In the genomic region with DNA sequence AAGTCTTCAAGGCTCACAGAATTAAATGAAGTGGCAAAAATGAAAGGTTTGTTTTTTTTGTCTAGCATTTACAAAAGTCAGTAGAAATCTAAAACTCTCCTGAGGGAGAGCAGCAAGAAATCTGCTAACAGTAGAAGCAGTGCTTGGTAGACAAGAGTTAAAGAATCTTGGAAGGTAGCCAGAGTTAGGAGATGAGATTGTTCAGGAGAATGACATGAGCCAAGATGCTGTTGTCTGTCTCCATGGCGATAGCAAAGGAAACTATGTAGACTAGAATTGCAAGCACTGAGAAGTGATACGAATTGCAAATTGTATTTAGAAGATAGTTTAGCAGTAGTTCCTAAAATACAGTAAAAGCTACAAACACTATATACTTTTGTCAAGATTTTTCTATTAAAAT, we compare ENCODE assay signal across 17 mouse cellular contexts. TPM values are rescaled to one million over a fixed set of nuclear protein-coding genes. Genes with fewer than 3 reads are reported as not detected.
DNase-seq lines count a peak whose midpoint lies in the region; ATAC-seq and TF ChIP-seq lines count a peak whose summit lies in the region.
"Had no signal": no experiment of that assay in that cellular context is flagged by ENCODE, and none has a peak within 500 bp of the region (broad histone marks: within the 10 kb centered on the region; RNA-seq: fewer than 3 reads in every experiment).

No protein-coding gene starts in this region.

- ATAC-seq in embryonic facial prominence, embryonic 14.5 days (ENCODE audit: low read depth): no peak

- no peak for TF ChIP-seq POLR2A in MEL (IDR thresholded peaks at IDR 0.05; ENCODE audit: control insufficient read depth in 1 of 2, insufficient read depth in 1 of 2, low read depth in 1 of 2, low read length in 2 of 2, poor library complexity in 1 of 2)

- H3K4me2 ChIP-seq in embryonic facial prominence, embryonic 14.5 days (ENCODE audit: low read depth, low read length): no peak overlapping the region
- H3K4me2 ChIP-seq: limb, embryonic 15.5 days; midbrain, embryonic 11.5 days had no signal

- TF ChIP-seq EP300 in MEL (IDR thresholded peaks at IDR 0.05; ENCODE audit: low read depth in 1 of 2, low read length in 2 of 2): no peak

- WGBS in embryonic facial prominence, embryonic 14.5 days: 32% methylated on average over 2 of the region's 2 CpGs

- TF ChIP-seq RAD21 in MEL (IDR thresholded peaks at IDR 0.05; ENCODE audit: low read depth, low read length): no peak

- H3K9ac ChIP-seq in MEL (ENCODE audit: control insufficient read depth, low read depth, low read length, poor library complexity, severe bottlenecking): no peak overlapping the region
- H3K9ac ChIP-seq in embryonic facial prominence, embryonic 14.5 days (ENCODE audit: low read depth, low read length): no peak overlapping the region
- H3K9ac ChIP-seq: heart, embryonic 15.5 days; limb, embryonic 15.5 days had no signal

- H3K9me3 ChIP-seq in MEL (replicated peaks; ENCODE audit: insufficient read depth, low read length): no peaks in the 10 kb centered on the region
- H3K9me3 ChIP-seq in embryonic facial prominence, embryonic 14.5 days (ENCODE audit: control insufficient read depth, low read length): no peaks in the 10 kb centered on the region
- H3K9me3 ChIP-seq: heart, embryonic 15.5 days; limb, embryonic 15.5 days had no signal

- H3K36me3 ChIP-seq in MEL (ENCODE audit: control insufficient read depth in 1 of 2, insufficient read depth in 2 of 2, low read length in 2 of 2): peaks cover 10 to 52% of the 10 kb centered on the region in 2 experiments
- peaks cover 27% of the 10 kb centered on the region for H3K36me3 ChIP-seq in embryonic facial prominence, embryonic 14.5 days (ENCODE audit: control insufficient read depth, insufficient read depth, low read length)

- H3K27ac ChIP-seq in MEL (ENCODE audit: control insufficient read depth, low read depth, low read length): no peak overlapping the region
- peak overlapping the region; percentile 28; the same call in 1 of the 2 replicates for H3K27ac ChIP-seq in embryonic facial prominence, embryonic 14.5 days (replicated peaks; ENCODE audit: low read depth, low read length)
- H3K27ac ChIP-seq: heart, embryonic 15.5 days; limb, embryonic 15.5 days had no signal

- H3K4me1 ChIP-seq in MEL (ENCODE audit: control insufficient read depth in 1 of 2, insufficient read depth in 2 of 2, low read length in 2 of 2): peaks cover 8 to 11% of the 10 kb centered on the region in 2 experiments
- H3K4me1 ChIP-seq in embryonic facial prominence, embryonic 14.5 days (ENCODE audit: control insufficient read depth, insufficient read depth, low read length): peaks cover 16% of the 10 kb centered on the region

- no peak overlapping the region for H3K4me3 ChIP-seq in MEL (ENCODE audit: control insufficient read depth in 1 of 2, insufficient read depth in 1 of 2, low read depth in 2 of 2, low read length in 2 of 2)
- no peak overlapping the region for H3K4me3 ChIP-seq in embryonic facial prominence, embryonic 14.5 days (ENCODE audit: low read depth, low read length)
- H3K4me3 ChIP-seq: heart, embryonic 15.5 days; limb, embryonic 15.5 days had no signal

- H3K27me3 ChIP-seq in MEL (ENCODE audit: control insufficient read depth in 1 of 2, insufficient read depth in 2 of 2, low read length in 2 of 2): no peaks in the 10 kb centered on the region
- no peaks in the 10 kb centered on the region for H3K27me3 ChIP-seq in embryonic facial prominence, embryonic 14.5 days (replicated peaks; ENCODE audit: control insufficient read depth, insufficient read depth, low read length)
- H3K27me3 ChIP-seq: heart, embryonic 15.5 days; limb, embryonic 15.5 days had no signal

- peak; percentile 87 for DNase-seq in heart, adult 11 months
- DNase-seq in heart, postnatal 4 days: no peak
- DNase-seq in layer of hippocampus, adult 18-20 months (ENCODE audit: low spot score in 2 of 2): peak; percentile 17 to 35
- no peak for DNase-seq in layer of hippocampus, adult 11-12 months (ENCODE audit: low spot score)
- DNase-seq in MEL (ENCODE audit: low read depth, low spot score): peak; percentile 79
- DNase-seq in embryonic facial prominence, embryonic 14.5 days (ENCODE audit: low spot score): peak; percentile 92
- no peak for DNase-seq in spleen, postnatal 14 days (ENCODE audit: low spot score in 2 of 2)
- DNase-seq in thymus, postnatal 4 days: no peak
- DNase-seq: adrenal gland, postnatal 14 days; cerebellum, adult 8-10 months had no signal

- no peak for TF ChIP-seq CTCF in MEL (IDR thresholded peaks at IDR 0.05 in 2 of 3, conservative IDR thresholded peaks at IDR 0.05 in 1 of 3; ENCODE audit: control insufficient read depth in 1 of 3, insufficient read depth in 1 of 3, low read depth in 2 of 3, low read length in 3 of 3, poor library complexity in 1 of 3, severe bottlenecking in 1 of 3)

- peaks cover 26% of the 10 kb centered on the region for H3K79me2 ChIP-seq in MEL (ENCODE audit: control insufficient read depth, insufficient read depth, low read length, poor library complexity)

TF ChIP-seq in MEL, 35 proteins besides CTCF, POLR2A, EP300 and RAD21:
- no peak for TF ChIP-seq SMC3 (IDR thresholded peaks at IDR 0.05; ENCODE audit: low read depth, low read length)
- peak; percentile 68; the same call in 1 of the 2 replicates for TF ChIP-seq MXI1 (IDR thresholded peaks at IDR 0.05; ENCODE audit: low read depth, low read length)
- TF ChIP-seq RCOR1 (IDR thresholded peaks at IDR 0.05; ENCODE audit: low read depth, low read length): peak; percentile 99
- TF ChIP-seq E2F4 (IDR thresholded peaks at IDR 0.05; ENCODE audit: borderline replicate concordance, low read depth, low read length): no peak
- no peak for TF ChIP-seq GABPA (IDR thresholded peaks at IDR 0.05; ENCODE audit: low read depth, low read length)
- TF ChIP-seq GATA1 (IDR thresholded peaks at IDR 0.05; ENCODE audit: low read depth, low read length): 0 out of 2 replicates have a peak, but pooled peaks have one; percentile 17
- peak; percentile 81 for TF ChIP-seq SIN3A (IDR thresholded peaks at IDR 0.05; ENCODE audit: low read length)
- no peak for TF ChIP-seq MAX (IDR thresholded peaks at IDR 0.05; ENCODE audit: low read length)
- no peak for TF ChIP-seq NELFE (IDR thresholded peaks at IDR 0.05; ENCODE audit: low read depth, low read length)
- TF ChIP-seq ELF1 (IDR thresholded peaks at IDR 0.05; ENCODE audit: low read depth, low read length): no peak
- no peak for TF ChIP-seq TBP (IDR thresholded peaks at IDR 0.05; ENCODE audit: low read depth, low read length)
- TF ChIP-seq MEF2A (IDR thresholded peaks at IDR 0.05; ENCODE audit: extremely low read depth, insufficient replicate concordance, low read depth, low read length, poor library complexity, severe bottlenecking): no peak
- no peak; the same call in 1 of the 2 replicates for TF ChIP-seq ETS1 (IDR thresholded peaks at IDR 0.05; ENCODE audit: low read depth, low read length)
- TF ChIP-seq ZNF384 (IDR thresholded peaks at IDR 0.05; ENCODE audit: low read depth, low read length): no peak

RNA-seq across cellular contexts. Expression of gene Patl1, which starts 3.6 kb away (rescaled TPM):
- total RNA-seq in heart, postnatal 4 days (2021): 10 to 100 TPM; 37.0 to 41.5 TPM
- 10 to 100 TPM; 22.7 to 23.3 TPM for total RNA-seq in layer of hippocampus, adult 18-20 months (2021)
- 5.4 and 6.1 TPM in 2 replicates for total RNA-seq in MEL (2012; rRNA removed)
- 10 to 100 TPM in 1 of 2 experiments, not detected in 1; 33.5 TPM for polyA plus RNA-seq in MEL (2012; ENCODE audit: insufficient read depth in 1 of 2, insufficient read length in 2 of 2, low read depth in 1 of 2, low replicate concordance in 2 of 2, missing spikeins in 1 of 2)
- 18.7 and 19.4 TPM in 2 replicates for polyA plus RNA-seq in embryonic facial prominence, embryonic 14.5 days (2014; fragmentation: Nextera tagmentation; extraction: Ambion mirVana)

RNA-seq across cellular contexts. Expression of gene Olfr1420, which starts 29.4 kb away (rescaled TPM):
- not detected for total RNA-seq in heart, postnatal 4 days (2021)
- not detected for total RNA-seq in layer of hippocampus, adult 18-20 months (2021)
- not detected in 2 replicates for total RNA-seq in MEL (2012; rRNA removed)
- under 1 TPM in 1 of 2 experiments, not detected in 1; 0.03 TPM for polyA plus RNA-seq in MEL (2012; ENCODE audit: insufficient read depth in 1 of 2, insufficient read length in 2 of 2, low read depth in 1 of 2, low replicate concordance in 2 of 2, missing spikeins in 1 of 2)
- polyA plus RNA-seq in embryonic facial prominence, embryonic 14.5 days (2014; fragmentation: Nextera tagmentation; extraction: Ambion mirVana): 0.19 and 0.22 TPM in 2 replicates
- total RNA-seq: adrenal gland, postnatal 14 days; ES-E14; layer of hippocampus, adult 8-10 months had no signal
- polyA plus RNA-seq: spleen, adult 2 months had no signal

RNA-seq across cellular contexts. Expression of gene Olfr1419, which starts 40.9 kb away (rescaled TPM):
- not detected for total RNA-seq in heart, postnatal 4 days (2021)
- not detected for total RNA-seq in layer of hippocampus, adult 18-20 months (2021)
- total RNA-seq in MEL (2012; rRNA removed): not detected in 2 replicates
- polyA plus RNA-seq in MEL (2012; ENCODE audit: insufficient read depth in 1 of 2, insufficient read length in 2 of 2, low read depth in 1 of 2, low replicate concordance in 2 of 2, missing spikeins in 1 of 2): not detected
- polyA plus RNA-seq in embryonic facial prominence, embryonic 14.5 days (2014; fragmentation: Nextera tagmentation; extraction: Ambion mirVana): not detected in 2 replicates
- total RNA-seq: adrenal gland, postnatal 14 days; ES-E14; layer of hippocampus, adult 8-10 months had no signal
- polyA plus RNA-seq: heart, embryonic 15.5 days; limb, embryonic 15.5 days; midbrain, embryonic 11.5 days; neural tube, embryonic 14.5 days; spleen, adult 2 months had no signal

RNA-seq across cellular contexts. Expression of gene Osbp, which starts 49.9 kb away (rescaled TPM):
- 10 to 100 TPM; 69.5 to 71.2 TPM for total RNA-seq in heart, postnatal 4 days (2021)
- 10 to 100 TPM; 51.3 to 52.5 TPM for total RNA-seq in layer of hippocampus, adult 18-20 months (2021)
- 16.4 and 16.5 TPM in 2 replicates for total RNA-seq in MEL (2012; rRNA removed)
- polyA plus RNA-seq in MEL (2012; ENCODE audit: insufficient read depth in 1 of 2, insufficient read length in 2 of 2, low read depth in 1 of 2, low replicate concordance in 2 of 2, missing spikeins in 1 of 2): 10 to 100 TPM; 38.8 to 64.6 TPM
- 9.0 and 10.1 TPM in 2 replicates for polyA plus RNA-seq in embryonic facial prominence, embryonic 14.5 days (2014; fragmentation: Nextera tagmentation; extraction: Ambion mirVana)

RNA-seq across cellular contexts. Expression of gene Olfr1418, which starts 54.9 kb away (rescaled TPM):
- total RNA-seq in heart, postnatal 4 days (2021): not detected
- not detected for total RNA-seq in layer of hippocampus, adult 18-20 months (2021)
- total RNA-seq in MEL (2012; rRNA removed): 0.03 TPM in 1 of 2 replicates, not detected in the other
- not detected for polyA plus RNA-seq in MEL (2012; ENCODE audit: insufficient read depth in 1 of 2, insufficient read length in 2 of 2, low read depth in 1 of 2, low replicate concordance in 2 of 2, missing spikeins in 1 of 2)
- not detected in 2 replicates for polyA plus RNA-seq in embryonic facial prominence, embryonic 14.5 days (2014; fragmentation: Nextera tagmentation; extraction: Ambion mirVana)
- total RNA-seq: adrenal gland, postnatal 14 days; ES-E14; layer of hippocampus, adult 8-10 months had no signal
- polyA plus RNA-seq: heart, embryonic 15.5 days; limb, embryonic 15.5 days; midbrain, embryonic 11.5 days; neural tube, embryonic 14.5 days; spleen, adult 2 months had no signal

Comparison
In these comparisons a context has a peak if more than half of its experiments do, and no peak if none do; other contexts are left out.
1. DNase-seq: peak in heart, adult 11 months (single experiment), layer of hippocampus, adult 18-20 months (2 of 2), MEL (single experiment) and embryonic facial prominence, embryonic 14.5 days (single experiment); none in heart, postnatal 4 days (single experiment), layer of hippocampus, adult 11-12 months (single experiment), spleen, postnatal 14 days (0 of 2) and thymus, postnatal 4 days (single experiment).